Mouse (Mus musculus): ENCODE results near the gene Scml4.

DNA sequence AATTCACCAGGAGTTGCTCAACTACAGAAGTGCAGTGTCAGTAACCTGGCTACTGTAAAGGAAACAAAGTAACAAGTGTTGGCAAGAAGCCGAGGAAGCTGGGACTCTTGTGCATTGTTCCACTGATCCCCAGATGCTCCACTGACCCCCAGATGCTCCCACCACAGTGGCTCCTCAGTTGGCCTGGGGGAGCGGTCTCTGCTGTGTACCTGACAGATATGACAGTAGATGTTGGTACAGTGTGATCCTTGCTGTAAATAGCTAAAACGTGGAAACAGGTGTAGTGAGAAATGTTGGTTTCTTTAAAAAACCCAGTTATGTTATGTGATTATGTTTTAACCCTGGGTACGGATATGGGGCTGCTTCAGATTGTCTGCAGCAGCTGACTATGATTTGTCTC is 22.1 kb upstream of the Scml4 start:
- no peak for TF ChIP-seq POLR2A (IDR thresholded peaks at IDR 0.05; ENCODE audit: insufficient read depth, low read depth, low read length)
- TF ChIP-seq EP300 (IDR thresholded peaks at IDR 0.05; ENCODE audit: insufficient read depth, low read depth, low read length): no peak
